Mouse (Mus musculus) heart, postnatal 4 days (tissue): ENCODE data around the gene Sh3pxd2a. TPM values are rescaled to one million over a fixed set of nuclear protein-coding genes. Genes with fewer than 3 reads are reported as not detected.
A peak's percentile ranks its signal among the peaks of the same experiment; 100 is the strongest.

Experiments used
- DNase-seq: peaks from one replicate; pipeline ENCODE4 v3.0.0; 2021
- total RNA-seq, 2 experiments: library from RNA; stranded (reverse); gene quantifications; 2 replicates each; pipeline ENCODE4 v1.2.3; 2021

Sh3pxd2a gene
- total RNA-seq, 2 experiments from 2014 or later: 91.0 to 95.1 TPM

DNA sequence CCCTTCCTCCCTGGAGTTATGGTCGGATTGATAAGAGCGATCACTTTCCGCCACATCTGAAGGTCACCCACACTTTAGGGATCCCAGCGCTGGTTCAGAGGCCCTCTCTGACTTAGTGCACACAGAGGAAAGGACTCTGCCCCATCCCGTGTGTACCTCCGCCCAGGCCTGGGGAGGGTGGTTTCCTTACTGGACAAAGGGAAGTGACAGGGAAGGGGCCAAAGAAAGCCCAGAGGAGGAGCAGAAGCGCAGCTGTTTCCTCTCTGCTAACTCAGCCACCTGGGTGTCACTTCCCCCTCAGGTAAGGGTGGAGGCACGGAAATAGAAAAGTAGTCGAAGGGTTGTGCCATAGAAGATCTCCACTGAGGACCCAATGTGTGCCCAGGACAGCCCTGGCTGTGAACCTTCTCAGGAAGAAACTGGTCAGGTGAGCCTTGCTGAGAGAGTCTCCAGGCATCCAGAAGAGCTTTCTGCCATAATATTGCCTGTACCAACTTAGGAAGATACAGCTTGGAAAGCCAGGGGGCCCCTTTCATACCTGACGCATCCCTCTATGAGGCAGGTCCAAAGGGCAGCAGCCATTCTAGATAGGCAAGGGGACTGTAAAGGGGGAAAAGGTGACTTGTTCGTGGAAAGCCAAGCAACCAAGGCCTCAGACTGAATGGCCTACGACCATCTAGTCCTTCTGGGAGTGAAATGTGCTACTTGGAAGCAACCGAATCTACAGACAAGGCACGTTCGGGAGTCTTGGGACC is 9.0 kb downstream of the Sh3pxd2a start:
- peak; percentile 52 for DNase-seq

DNA sequence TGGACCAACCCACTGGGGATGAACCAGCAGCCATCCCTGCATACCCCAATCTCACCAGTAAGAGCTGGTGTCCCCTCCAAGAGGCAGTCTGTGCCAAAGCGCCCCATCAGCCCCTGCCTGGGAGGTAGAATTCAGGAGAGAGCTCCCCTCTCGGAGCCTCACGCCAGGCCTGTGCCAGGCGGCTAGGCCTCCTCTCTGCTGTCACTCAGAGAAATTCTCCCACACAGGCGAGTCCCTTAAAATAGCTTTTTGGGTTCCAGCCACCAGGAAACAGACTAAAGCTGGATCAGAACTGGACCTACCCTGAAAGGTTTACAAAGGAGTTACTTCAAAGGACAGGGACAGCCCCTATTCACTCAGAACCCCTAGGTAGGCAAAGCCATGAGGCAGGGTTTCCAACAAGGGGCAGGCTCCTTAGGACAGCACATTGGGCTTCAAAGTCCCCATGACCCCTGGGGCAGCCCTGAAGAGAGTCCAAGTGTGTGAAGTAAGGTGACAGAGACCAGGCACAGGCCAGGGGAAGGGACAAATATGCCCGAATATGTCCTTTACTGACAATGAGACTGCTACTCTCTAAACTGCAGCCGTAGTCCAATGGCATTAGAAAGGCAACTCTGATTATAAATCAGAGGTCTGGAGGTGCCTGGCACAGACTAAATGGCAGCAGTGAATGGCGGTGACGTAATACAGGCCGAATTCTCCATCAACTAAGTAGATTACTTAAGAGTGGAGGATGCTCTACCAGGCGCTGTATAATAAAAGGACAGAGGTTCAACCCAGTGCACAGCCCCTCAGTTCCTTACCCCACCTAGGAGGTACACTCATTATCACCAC is 9.8 kb downstream of the Sh3pxd2a start:
- peak; percentile 73 for DNase-seq

DNA sequence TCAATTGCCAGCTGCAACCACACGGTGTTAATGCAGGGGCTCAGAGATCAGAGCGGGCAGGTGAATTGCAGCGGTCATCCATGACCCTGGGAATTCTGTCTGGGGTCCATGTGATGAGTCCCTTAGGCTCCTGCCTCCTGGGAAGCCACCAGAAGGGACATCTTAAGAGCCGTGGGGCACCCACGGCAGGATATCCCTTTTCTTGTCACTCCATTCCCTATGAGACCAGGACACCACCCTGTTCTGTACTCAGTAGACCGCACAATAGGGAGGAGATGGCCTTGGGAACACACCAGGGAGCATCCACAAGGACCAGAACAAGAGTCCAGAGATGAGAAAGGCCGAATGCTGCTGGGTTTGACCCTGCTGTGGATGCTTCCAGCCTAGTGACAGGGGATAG is 10.8 kb downstream of the Sh3pxd2a start:
- no peak for DNase-seq

DNA sequence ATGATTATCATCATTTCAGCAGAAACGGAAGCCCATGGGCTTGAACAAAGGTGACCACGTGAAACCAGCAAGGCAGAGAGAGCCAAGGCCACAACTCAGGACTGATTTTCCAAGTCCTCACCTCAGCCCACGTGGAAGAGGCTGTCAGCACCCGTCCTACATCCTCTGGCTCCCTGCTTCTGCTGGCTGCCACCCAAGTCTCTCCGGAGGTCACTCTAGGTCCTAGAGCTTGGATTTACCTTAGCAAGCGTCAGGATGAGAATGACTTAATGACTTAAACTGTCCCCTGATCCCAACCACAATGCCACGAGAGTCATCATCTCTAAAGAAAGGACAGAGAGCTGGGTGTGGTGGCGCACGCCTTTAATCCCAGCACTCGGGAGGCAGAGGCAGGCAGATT is 11.5 kb downstream of the Sh3pxd2a start:
- peak; percentile 86 for DNase-seq

DNA sequence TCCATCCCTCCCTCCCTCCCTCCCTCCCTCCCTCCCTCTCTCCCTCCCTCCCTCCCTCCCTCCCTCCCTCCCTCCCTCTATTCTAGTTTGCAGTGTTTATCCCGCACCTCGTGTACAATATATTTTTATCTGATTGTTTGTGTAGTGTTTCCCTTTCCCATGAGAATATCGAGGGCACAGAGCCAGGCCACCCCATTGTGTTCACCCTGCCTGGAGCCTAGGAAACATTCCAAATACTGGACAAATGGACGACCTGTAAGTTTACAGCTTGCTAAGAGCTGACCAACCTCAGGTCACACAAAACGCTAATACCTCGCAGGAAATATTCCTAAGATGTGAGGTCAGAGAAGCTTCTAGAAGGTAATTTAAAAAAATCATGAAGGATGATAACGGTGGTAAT is 12.0 kb downstream of the Sh3pxd2a start:
- DNase-seq: peak; percentile 64

DNA sequence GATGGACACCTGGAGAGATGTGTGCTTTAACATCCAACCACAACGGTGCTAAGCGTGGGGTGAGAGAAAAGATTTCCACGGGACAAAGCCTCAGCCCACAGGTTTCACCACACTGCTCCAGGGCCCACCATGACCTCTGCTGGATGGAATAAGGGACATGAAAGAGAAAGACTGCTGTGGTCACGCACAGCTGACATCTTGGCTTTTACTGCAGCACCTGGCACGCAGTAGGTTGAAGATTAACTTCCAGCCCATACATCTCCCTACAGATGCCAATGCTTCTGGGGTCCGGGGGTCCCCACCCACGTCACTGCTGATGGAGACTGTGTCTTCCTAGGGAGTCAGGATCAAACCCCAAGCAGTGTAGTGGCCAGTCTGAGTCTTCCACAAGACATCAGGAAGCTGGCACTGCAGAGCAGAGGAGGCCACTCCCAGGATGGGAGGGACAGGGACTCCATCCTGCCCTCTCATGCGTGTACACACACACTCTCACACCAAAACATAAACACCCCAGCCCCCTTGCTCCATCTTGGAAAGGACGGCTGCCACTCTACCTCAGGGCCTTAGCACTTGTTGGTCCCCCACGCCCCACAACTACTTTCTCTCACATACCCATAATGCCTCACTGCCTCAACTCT is 12.6 kb downstream of the Sh3pxd2a start:
- no peak for DNase-seq

DNA sequence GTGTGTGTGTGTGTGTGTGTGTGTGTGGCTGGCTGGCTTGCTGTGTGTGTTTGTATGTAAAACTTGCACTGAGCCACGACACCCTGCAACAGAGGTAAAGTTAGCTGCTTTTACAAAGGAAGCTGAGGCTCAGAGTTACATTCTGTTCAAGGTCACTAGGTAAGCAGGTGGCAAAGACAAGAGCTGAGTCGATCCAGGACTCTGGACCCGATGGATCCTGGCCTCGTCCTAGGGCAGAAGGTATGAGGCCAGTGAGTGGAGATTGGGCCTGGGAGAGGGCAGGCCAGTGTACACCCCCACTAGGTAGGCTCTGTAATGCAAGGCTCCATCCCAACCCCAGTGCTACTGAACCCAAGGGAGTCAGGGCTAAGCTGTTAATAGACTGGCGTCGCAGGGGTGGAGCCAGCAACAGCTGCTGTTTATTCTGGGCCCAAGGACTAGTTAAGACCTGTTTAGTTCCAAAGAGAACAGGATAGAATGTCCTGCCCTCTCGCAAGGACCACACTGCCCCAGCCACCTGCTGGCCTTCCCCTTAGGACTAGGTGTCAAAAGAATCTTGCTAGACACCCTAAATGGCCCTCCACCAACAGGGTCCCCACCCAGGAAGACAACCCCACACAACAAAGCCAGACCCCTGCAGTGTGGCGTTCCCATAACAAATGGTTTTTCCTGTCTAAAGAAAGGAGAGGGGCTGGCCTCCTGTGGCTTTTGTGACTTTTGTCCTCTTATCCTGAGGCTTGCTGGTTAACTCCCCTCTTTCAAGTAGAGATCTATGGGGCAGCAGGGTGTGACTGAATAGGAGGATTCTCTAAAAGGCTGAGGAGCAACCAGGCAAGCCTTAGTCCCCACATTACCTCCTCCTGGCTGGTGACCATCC is 13.7 kb downstream of the Sh3pxd2a start:
- no peak for DNase-seq

DNA sequence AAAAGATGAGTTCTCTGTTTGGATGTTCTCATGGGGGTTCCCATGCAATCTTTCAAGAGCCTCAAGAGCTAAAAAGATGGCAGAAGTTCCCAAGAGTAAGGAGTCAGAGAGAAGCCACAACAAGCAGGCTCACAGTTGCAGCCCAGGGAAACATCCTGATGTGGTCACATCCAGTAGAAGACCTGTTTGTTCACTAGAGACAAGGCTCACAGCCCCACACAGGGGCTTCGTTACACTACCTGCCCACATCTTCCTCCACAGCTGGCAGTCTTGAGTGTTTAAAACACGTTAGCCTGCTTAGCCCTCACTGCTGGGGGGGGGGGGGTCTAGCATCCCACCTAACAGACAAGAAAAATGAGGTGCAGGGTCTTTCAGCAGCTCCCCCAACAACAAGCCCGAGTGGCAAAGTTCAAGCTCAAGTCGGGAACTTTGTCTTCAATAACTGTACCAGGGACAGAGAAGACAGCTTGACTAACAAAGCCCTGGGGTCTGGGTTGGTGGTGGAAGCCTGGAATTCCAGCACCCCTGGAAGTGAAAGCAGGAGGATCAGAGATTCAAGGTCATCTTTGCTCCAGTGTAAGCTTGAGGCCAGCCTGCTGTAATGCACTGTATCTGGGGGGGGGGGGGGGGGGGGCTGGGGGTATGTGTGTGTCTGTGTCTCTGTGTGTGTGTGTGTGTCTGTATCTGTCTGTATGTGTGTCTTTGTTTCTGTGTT is 14.5 kb downstream of the Sh3pxd2a start:
- DNase-seq: no peak

DNA sequence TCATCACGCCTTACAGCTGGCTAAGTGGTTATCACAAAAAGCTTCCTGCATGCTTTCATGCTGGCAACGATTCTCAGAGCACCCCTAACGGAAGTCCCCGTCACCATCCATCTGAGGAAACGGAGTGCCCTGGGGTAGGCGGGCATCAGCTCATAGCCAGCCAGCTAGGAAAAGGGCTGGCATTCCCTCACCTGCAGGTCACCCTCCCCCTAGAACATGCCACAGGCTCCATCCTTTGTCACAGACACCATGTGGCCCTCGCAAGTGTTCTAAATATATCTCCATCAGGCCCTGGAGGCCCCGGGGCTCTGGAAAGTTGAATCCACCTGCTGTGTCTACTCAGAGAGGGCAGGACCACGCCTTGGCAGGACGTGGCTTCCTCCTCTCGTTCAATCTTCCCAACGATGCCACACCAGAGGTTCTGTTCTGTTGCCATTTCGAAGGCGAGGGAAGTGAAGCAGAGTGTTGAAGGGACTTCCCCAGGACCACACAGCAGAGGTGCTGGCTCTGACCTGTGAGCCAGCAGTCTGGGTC is 15.5 kb downstream of the Sh3pxd2a start:
- no peak for DNase-seq

DNA sequence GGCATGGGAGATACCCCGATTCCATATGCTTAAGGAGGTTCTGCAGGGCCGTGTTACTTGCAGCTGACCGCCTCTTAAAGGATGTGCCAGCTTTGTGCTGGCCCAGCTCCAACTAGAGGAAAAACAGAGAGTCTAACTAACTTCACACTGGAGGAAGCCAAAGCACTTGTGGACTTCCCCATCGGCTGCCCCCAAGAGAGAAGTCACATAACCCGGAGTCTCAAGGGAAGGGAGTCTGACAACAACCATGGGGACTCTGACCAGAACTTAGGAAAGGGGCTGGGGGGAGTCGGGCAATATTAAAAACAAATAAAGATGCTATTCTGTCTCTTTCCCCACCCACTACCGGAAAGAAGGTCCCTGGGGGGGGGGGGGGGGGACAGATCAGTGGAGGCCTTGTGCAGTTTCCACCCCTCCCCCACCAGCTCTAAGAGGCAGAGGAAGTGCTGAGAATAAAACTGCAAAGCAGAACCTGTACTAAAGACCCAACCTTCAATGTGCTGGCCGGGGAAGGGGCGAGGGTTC is 17.3 kb downstream of the Sh3pxd2a start:
- DNase-seq: peak; percentile 71

DNA sequence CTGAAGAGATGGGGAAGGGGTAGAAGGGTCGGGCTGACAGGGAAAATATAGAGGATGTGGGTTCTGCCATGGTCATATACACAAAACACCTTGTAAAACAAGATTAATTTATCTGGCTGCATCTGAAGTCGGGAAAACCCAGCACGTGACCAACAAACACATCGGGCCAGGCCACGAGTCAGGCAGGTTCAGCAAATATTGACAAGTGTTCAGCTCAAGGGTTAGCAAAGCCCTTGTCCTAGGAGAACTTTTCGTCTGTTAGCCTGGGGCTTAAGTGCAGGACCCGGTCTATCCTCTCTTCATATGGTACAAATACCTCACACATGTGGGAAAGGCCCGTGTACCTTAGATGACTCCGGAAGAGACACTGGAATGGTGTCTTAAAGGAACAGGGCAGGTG is 18.1 kb downstream of the Sh3pxd2a start:
- DNase-seq: no peak

DNA sequence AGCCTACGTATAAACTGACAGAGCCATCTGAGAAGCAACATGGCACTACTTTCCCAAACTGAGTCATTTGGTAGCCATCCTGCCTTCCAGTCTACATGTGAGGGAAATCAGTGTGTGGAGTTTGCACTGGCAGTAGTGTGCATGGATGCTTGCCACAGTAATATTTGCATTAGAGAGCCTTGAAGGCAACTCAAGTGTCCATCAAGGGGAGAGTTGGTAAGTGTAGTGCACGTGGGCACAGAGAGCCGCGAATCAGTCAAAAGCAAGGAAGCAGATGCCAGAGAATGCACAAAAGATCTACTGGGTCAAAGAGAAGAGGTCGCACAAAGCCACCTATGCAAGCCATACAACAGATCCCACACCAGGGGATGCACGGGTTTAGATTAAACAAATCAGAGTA is 18.5 kb downstream of the Sh3pxd2a start:
- no peak for DNase-seq

DNA sequence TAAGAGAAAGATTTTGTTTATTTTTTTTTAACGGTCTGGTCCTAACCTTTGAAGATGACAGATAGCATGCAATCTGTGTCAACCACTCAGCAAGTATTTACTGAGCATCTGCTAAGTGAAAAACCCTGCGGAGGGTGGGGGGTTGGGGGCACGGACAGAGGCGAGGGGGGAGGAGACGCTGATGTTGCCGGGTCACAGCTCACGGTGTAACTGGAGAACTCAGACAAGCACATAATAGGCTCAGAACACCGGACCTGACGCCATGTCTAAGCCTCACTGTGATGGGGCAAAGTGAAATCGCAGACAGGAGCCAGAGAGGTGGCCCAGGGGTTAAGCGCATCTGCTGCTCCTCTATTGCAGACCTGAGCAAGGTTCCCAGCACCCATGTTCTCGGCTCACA is 19.7 kb downstream of the Sh3pxd2a start:
- DNase-seq: no peak

DNA sequence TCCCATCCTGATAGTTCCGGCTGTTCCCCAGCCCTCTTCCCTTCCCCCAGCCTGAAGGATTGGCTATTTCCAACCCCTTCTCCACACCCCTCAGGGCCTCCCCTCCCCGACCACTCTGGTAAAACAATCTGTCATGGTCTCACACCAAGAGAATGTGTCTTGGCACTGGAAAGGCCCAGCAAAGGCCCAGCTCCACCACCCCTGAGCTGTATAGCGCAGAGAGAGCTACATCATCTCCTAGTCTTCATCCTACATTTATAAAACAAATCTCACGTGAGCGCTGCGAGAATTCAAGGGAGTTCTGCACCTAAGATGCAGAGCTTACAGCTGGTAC is 21.9 kb downstream of the Sh3pxd2a start:
- no peak for DNase-seq

DNA sequence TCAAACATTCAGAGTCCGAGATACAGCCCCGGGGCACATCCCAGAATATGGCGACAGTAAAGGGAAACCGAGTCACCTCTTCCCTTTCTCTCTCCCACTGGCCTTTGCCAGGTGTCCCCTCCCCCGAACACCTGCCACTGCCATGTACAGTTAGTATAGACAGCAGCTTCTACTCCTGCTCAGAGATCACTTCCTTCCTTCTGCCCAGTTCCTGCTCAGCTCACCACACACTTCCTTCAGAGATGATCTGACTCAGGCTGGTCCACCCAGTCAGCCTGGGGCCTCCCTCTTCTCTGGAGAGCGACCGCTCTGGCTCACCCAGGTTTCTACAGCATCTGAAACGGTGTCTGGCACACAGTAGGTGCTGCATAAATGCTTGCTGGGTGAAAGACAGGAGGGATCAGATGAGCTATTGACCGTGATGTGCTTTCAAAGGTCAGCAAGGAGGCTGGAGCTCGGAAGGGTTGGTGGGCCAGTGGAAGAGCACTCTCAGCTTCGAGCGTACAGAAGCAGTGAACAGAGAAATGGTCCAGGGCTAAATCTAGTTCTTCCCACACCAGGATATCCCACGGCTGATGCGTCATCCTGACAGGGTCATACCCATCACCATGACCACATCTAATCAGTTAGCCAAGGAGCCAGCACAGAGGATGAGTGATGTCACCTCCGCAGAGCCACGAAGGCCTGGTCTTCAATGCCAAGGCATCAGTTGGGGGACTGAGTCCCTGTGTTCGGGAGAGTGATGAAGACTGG is 22.5 kb downstream of the Sh3pxd2a start:
- DNase-seq: no peak

DNA sequence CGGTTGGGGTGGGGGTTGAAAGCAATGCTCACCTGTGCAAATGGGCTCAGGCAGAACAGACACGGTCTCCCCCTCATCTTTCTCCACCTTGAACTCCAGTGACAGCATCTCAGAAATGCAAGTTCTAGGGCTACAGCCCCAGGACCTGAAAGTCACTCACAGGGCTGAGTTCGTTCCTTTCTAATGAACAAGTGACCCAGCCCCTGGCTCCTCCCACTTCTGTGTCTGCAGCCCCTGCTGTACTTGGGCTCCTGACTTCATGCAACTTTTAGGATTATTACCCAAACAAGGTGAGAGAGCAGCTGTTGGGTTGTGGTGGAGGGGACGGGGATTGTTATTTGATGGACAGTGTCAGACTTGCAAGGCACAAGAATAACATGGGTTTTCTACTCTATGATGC is 23.2 kb downstream of the Sh3pxd2a start:
- no peak for DNase-seq

DNA sequence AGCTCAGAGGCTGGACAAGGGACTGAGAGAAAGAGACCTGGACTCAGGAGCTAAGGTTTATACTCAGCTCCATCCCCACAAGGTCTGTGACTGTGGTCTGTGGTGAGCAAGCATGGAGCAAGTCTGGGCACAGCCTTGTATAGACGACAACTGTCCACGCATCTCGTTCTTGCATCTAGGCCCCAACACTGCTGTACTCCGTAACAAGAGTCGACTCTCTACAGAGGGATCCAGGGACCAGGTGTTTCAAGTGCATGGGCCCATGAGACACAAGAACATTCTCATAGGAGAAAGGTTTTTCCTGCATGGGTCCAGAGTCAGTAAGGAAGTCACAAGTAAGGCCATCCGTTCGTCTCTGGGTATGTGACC is 23.8 kb downstream of the Sh3pxd2a start:
- no peak for DNase-seq

DNA sequence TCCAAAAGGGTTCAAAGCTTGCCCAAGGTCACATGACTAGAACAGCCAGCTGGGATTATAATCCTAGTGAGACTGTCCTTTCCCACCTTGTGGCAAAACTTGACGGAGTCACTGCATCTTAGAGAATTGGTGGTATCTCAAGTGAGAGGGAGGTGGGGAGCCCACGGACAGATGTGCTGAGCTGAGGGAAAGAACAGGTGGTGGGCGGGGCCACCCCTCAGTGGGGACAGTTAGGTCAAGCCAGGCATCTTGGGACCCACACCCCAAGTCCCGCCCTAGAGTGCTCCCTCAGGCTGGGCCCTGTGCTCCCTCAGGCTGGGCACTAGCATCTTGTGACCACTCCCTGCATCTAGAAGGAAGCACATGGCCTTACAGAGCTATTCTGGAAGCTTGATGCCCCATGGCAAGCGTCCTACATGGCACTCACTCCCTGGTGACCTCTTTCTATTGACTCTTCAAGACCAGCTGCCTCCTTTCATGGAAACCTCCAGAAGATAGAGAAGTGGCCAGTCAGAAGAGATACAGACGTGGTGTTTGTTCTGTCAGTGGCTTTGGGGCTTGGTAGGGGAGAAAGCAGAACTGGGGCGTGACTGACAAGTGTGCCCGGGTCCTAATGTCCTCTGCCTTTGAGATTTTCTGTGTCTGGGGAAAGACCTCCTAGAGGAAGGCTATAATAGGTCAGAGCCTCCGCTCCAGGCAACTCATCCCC is 24.3 kb downstream of the Sh3pxd2a start:
- DNase-seq: no peak

DNA sequence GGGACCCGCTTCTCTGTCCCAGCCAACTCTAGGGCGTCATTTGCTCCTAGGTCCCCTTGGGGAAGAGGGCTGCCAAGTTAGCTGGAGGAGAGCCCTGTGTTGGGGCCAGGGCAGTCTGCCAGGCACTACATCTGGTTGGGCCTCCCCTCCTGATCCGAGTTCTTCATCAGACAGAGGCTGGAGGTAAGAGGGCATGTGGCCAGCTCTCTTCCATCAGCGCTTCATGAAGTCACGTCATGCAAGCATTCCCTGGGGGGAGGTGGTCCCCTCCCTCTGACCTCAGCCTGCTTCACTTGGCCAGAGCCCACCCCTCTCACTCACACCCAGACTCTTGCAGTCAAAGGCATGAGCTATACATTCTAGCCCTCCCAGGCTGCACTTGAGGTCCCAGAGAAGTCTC is 25.8 kb downstream of the Sh3pxd2a start:
- peak; percentile 96 for DNase-seq

DNA sequence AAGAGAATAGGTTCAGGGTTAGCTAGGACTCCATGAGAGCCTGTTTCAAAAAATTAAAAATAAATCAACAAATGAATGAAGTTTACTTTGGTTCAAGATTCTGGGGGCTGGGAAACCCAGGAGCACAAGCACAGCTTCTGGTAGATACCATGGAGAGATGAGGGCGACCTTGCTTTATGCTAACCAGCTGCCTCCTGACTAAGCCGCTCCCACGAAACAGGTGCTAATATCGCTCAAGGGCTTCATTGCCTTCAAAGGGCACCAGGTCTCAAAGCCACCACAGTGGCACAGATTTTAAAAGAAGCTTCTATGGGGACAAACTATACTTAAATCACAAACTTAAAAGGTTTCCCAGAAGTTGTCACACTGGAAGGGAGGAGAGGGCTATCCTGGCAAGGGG is 27.2 kb downstream of the Sh3pxd2a start:
- no peak for DNase-seq
